Mouse (Mus musculus): Measurements from ENCODE around the gene Tbc1d5. TPM values are rescaled to one million over a fixed set of nuclear protein-coding genes. Genes with fewer than 3 reads are reported as not detected.

Gene Tbc1d5
- polyA plus RNA-seq, 1 experiment = 6.7 TPM

GRCm38 (mm10) chr17:50735955-50736533 is 443.1 kb downstream of the Tbc1d5 start:
- Histone ChIP-seq H3K27me3 (ENCODE audit: control insufficient read depth, insufficient read depth, insufficient read length) (no peaks in the 10 kb centered on the region), H3K36me3 (ENCODE audit: control insufficient read depth, insufficient read depth) (no peaks in the 10 kb centered on the region), H3K79me3 (ENCODE audit: low read depth) (no peaks in the 10 kb centered on the region), H3ac (ENCODE audit: control insufficient read depth, insufficient read length, low read depth) (no peak overlapping the region), H3K79me2 (ENCODE audit: control insufficient read depth, insufficient read depth) (no peaks in the 10 kb centered on the region), H3K4me3 (ENCODE audit: insufficient read depth, poor library complexity, severe bottlenecking) (no peak overlapping the region)
- no peak for TF ChIP-seq MAX (IDR thresholded peaks at IDR 0.05)
- no peak for TF ChIP-seq CTCF (IDR thresholded peaks at IDR 0.05; ENCODE audit: control insufficient read depth, insufficient read depth, insufficient read length)
- no peak for TF ChIP-seq USF1 (IDR thresholded peaks at IDR 0.05; ENCODE audit: low read depth)
- no peak for TF ChIP-seq FOSL1 (IDR thresholded peaks at IDR 0.05; ENCODE audit: insufficient read depth, low read length, poor library complexity, severe bottlenecking)
- TF ChIP-seq MYOG (IDR thresholded peaks at IDR 0.05; ENCODE audit: control insufficient read depth, extremely low read depth, insufficient read length) = no peak
- no peak for TF ChIP-seq MYOD1 (IDR thresholded peaks at IDR 0.05; ENCODE audit: control insufficient read depth, insufficient read length, low read depth)
- TF ChIP-seq CEBPB (IDR thresholded peaks at IDR 0.05; ENCODE audit: low read depth) = no peak

GRCm38 (mm10) chr17:50735382-50735954 is 443.7 kb downstream of the Tbc1d5 start:
- TF ChIP-seq CTCF (IDR thresholded peaks at IDR 0.05; ENCODE audit: control insufficient read depth, insufficient read depth, insufficient read length) (no peak), MYOG (IDR thresholded peaks at IDR 0.05; ENCODE audit: control insufficient read depth, extremely low read depth, insufficient read length) (no peak)
- H3K79me3 ChIP-seq (ENCODE audit: low read depth) = no peaks in the 10 kb centered on the region
- no peaks in the 10 kb centered on the region for H3K36me3 ChIP-seq (ENCODE audit: control insufficient read depth, insufficient read depth)
- no peak overlapping the region for H3ac ChIP-seq (ENCODE audit: control insufficient read depth, insufficient read length, low read depth)
- no peak overlapping the region for H3K4me3 ChIP-seq (ENCODE audit: insufficient read depth, poor library complexity, severe bottlenecking)
- H3K27me3 ChIP-seq (ENCODE audit: control insufficient read depth, insufficient read depth, insufficient read length) = no peaks in the 10 kb centered on the region
- H3K79me2 ChIP-seq (ENCODE audit: control insufficient read depth, insufficient read depth) = no peaks in the 10 kb centered on the region

GRCm38 (mm10) chr17:50734781-50735180 is 444.4 kb downstream of the Tbc1d5 start:
- H3K79me3 ChIP-seq (ENCODE audit: low read depth) = no peaks in the 10 kb centered on the region
- H3ac ChIP-seq (ENCODE audit: control insufficient read depth, insufficient read length, low read depth) = no peak overlapping the region
- no peaks in the 10 kb centered on the region for H3K36me3 ChIP-seq (ENCODE audit: control insufficient read depth, insufficient read depth)
- TF ChIP-seq CTCF (IDR thresholded peaks at IDR 0.05; ENCODE audit: control insufficient read depth, insufficient read depth, insufficient read length) = no peak
- TF ChIP-seq USF1 (IDR thresholded peaks at IDR 0.05; ENCODE audit: low read depth) = no peak
- TF ChIP-seq MYOG (IDR thresholded peaks at IDR 0.05; ENCODE audit: control insufficient read depth, extremely low read depth, insufficient read length) = no peak
- TF ChIP-seq MAX (IDR thresholded peaks at IDR 0.05) = no peak
- no peak for TF ChIP-seq FOSL1 (IDR thresholded peaks at IDR 0.05; ENCODE audit: insufficient read depth, low read length, poor library complexity, severe bottlenecking)
- TF ChIP-seq CEBPB (IDR thresholded peaks at IDR 0.05; ENCODE audit: low read depth) = no peak
- TF ChIP-seq MYOD1 (IDR thresholded peaks at IDR 0.05; ENCODE audit: control insufficient read depth, insufficient read length, low read depth) = no peak
- H3K27me3 ChIP-seq (ENCODE audit: control insufficient read depth, insufficient read depth, insufficient read length) = no peaks in the 10 kb centered on the region
- H3K4me3 ChIP-seq (ENCODE audit: insufficient read depth, poor library complexity, severe bottlenecking) = no peak overlapping the region
- H3K79me2 ChIP-seq (ENCODE audit: control insufficient read depth, insufficient read depth) = no peaks in the 10 kb centered on the region

- Histone ChIP-seq H3K79me2 (ENCODE audit: control insufficient read depth, insufficient read depth) (no peaks in the 10 kb centered on the region), H3ac (ENCODE audit: control insufficient read depth, insufficient read length, low read depth) (no peak overlapping the region), H3K4me3 (ENCODE audit: insufficient read depth, poor library complexity, severe bottlenecking) (no peak overlapping the region), H3K79me3 (ENCODE audit: low read depth) (no peaks in the 10 kb centered on the region), H3K27me3 (ENCODE audit: control insufficient read depth, insufficient read depth, insufficient read length) (no peaks in the 10 kb centered on the region), H3K36me3 (ENCODE audit: control insufficient read depth, insufficient read depth) (no peaks in the 10 kb centered on the region)
- TF ChIP-seq CTCF (IDR thresholded peaks at IDR 0.05; ENCODE audit: control insufficient read depth, insufficient read depth, insufficient read length) (no peak), FOSL1 (IDR thresholded peaks at IDR 0.05; ENCODE audit: insufficient read depth, low read length, poor library complexity, severe bottlenecking) (no peak), MAX (IDR thresholded peaks at IDR 0.05) (no peak), USF1 (IDR thresholded peaks at IDR 0.05; ENCODE audit: low read depth) (no peak), MYOD1 (IDR thresholded peaks at IDR 0.05; ENCODE audit: control insufficient read depth, insufficient read length, low read depth) (no peak), CEBPB (IDR thresholded peaks at IDR 0.05; ENCODE audit: low read depth) (no peak), MYOG (IDR thresholded peaks at IDR 0.05; ENCODE audit: control insufficient read depth, extremely low read depth, insufficient read length) (no peak)
Observed at GRCm38 (mm10) chr17:50733390-50733789, 445.8 kb downstream of the Tbc1d5 start.

GRCm38 (mm10) chr17:50731876-50732275 is 447.3 kb downstream of the Tbc1d5 start:
- no peaks in the 10 kb centered on the region for H3K79me3 ChIP-seq (ENCODE audit: low read depth)
- no peak overlapping the region for H3ac ChIP-seq (ENCODE audit: control insufficient read depth, insufficient read length, low read depth)
- no peaks in the 10 kb centered on the region for H3K27me3 ChIP-seq (ENCODE audit: control insufficient read depth, insufficient read depth, insufficient read length)
- no peak for TF ChIP-seq MYOD1 (IDR thresholded peaks at IDR 0.05; ENCODE audit: control insufficient read depth, insufficient read length, low read depth)
- no peak for TF ChIP-seq MAX (IDR thresholded peaks at IDR 0.05)
- TF ChIP-seq FOSL1 (IDR thresholded peaks at IDR 0.05; ENCODE audit: insufficient read depth, low read length, poor library complexity, severe bottlenecking) = no peak
- no peak for TF ChIP-seq CEBPB (IDR thresholded peaks at IDR 0.05; ENCODE audit: low read depth)
- TF ChIP-seq MYOG (IDR thresholded peaks at IDR 0.05; ENCODE audit: control insufficient read depth, extremely low read depth, insufficient read length) = no peak
- no peak for TF ChIP-seq USF1 (IDR thresholded peaks at IDR 0.05; ENCODE audit: low read depth)
- no peak for TF ChIP-seq CTCF (IDR thresholded peaks at IDR 0.05; ENCODE audit: control insufficient read depth, insufficient read depth, insufficient read length)
- no peaks in the 10 kb centered on the region for H3K36me3 ChIP-seq (ENCODE audit: control insufficient read depth, insufficient read depth)
- no peak overlapping the region for H3K4me3 ChIP-seq (ENCODE audit: insufficient read depth, poor library complexity, severe bottlenecking)
- no peaks in the 10 kb centered on the region for H3K79me2 ChIP-seq (ENCODE audit: control insufficient read depth, insufficient read depth)

- Histone ChIP-seq H3K79me3 (ENCODE audit: low read depth) (no peaks in the 10 kb centered on the region), H3K27me3 (ENCODE audit: control insufficient read depth, insufficient read depth, insufficient read length) (no peaks in the 10 kb centered on the region), H3K4me3 (ENCODE audit: insufficient read depth, poor library complexity, severe bottlenecking) (no peak overlapping the region), H3ac (ENCODE audit: control insufficient read depth, insufficient read length, low read depth) (no peak overlapping the region), H3K79me2 (ENCODE audit: control insufficient read depth, insufficient read depth) (no peaks in the 10 kb centered on the region), H3K36me3 (ENCODE audit: control insufficient read depth, insufficient read depth) (no peaks in the 10 kb centered on the region)
- TF ChIP-seq USF1 (IDR thresholded peaks at IDR 0.05; ENCODE audit: low read depth) (no peak), MYOG (IDR thresholded peaks at IDR 0.05; ENCODE audit: control insufficient read depth, extremely low read depth, insufficient read length) (no peak), MAX (IDR thresholded peaks at IDR 0.05) (no peak), CTCF (IDR thresholded peaks at IDR 0.05; ENCODE audit: control insufficient read depth, insufficient read depth, insufficient read length) (no peak)
Observed at GRCm38 (mm10) chr17:50730896-50731295, 448.3 kb downstream of the Tbc1d5 start.
